Mouse (Mus musculus) liver, adult (tissue): ENCODE measurements at regions not wholly inside any gene's neighbourhood (a gene's known extent, or its start where the extent isn't known, plus 50 kb on each side); places are given as distances from the start of the nearest gene placed in this dataset.

ENCODE experiments used
- GATA4 ChIP-seq: IDR thresholded peaks from 2 replicates; pipeline ENCODE4 v1.6.1; 2014; ENCODE audit warnings: mild to moderate bottlenecking, low read length; ENCODE audit not compliant: insufficient replicate concordance

- TF ChIP-seq GATA4 = no peak
Measured at GRCm38 (mm10) chr14:45837039-45837438, 179.1 kb upstream of the Ddhd1 start.

GRCm38 (mm10) chr14:45843829-45844228 lies 185.9 kb upstream of the Ddhd1 start:
- no peak for TF ChIP-seq GATA4

- TF ChIP-seq GATA4 = no peak
Measured at GRCm38 (mm10) chr14:45850588-45850987, 192.6 kb upstream of the Ddhd1 start.

- TF ChIP-seq GATA4 = no peak
Measured at GRCm38 (mm10) chr14:45878428-45878827, 220.5 kb upstream of the Ddhd1 start.

- no peak for TF ChIP-seq GATA4
Measured at GRCm38 (mm10) chr14:45920783-45921182, 262.8 kb upstream of the Ddhd1 start.

GRCm38 (mm10) chr14:45943581-45943980 lies 285.6 kb upstream of the Ddhd1 start:
- no peak for TF ChIP-seq GATA4

GRCm38 (mm10) chr14:45944101-45944500 lies 286.2 kb upstream of the Ddhd1 start:
- no peak for TF ChIP-seq GATA4

- TF ChIP-seq GATA4 = no peak
Measured at GRCm38 (mm10) chr14:45944506-45944905, 286.6 kb upstream of the Ddhd1 start.

GRCm38 (mm10) chr14:45956624-45957023 lies 298.7 kb upstream of the Ddhd1 start:
- TF ChIP-seq GATA4 = no peak

GRCm38 (mm10) chr14:45962474-45962873 lies 304.5 kb upstream of the Ddhd1 start:
- TF ChIP-seq GATA4 = no peak

- no peak for TF ChIP-seq GATA4
Measured at GRCm38 (mm10) chr14:45964043-45964442, 306.1 kb upstream of the Ddhd1 start.

GRCm38 (mm10) chr14:45983206-45983857 lies 325.4 kb upstream of the Ddhd1 start:
- no peak for TF ChIP-seq GATA4

GRCm38 (mm10) chr14:45984135-45984892 lies 326.4 kb upstream of the Ddhd1 start:
- TF ChIP-seq GATA4 = no peak

GRCm38 (mm10) chr14:45992041-45992869 lies 334.3 kb upstream of the Ddhd1 start:
- TF ChIP-seq GATA4 = no peak

- no peak for TF ChIP-seq GATA4
Measured at GRCm38 (mm10) chr14:45992870-45993135, 334.9 kb upstream of the Ddhd1 start.

GRCm38 (mm10) chr14:45993669-45994068 lies 335.7 kb upstream of the Ddhd1 start:
- no peak for TF ChIP-seq GATA4
